Mouse (Mus musculus) mouse trophoblast stem cell (cell line): ENCODE measurements around the gene Kcnd2.
"Not testable (repeated sequence)": the region's sequence is repeated elsewhere in the genome, so short reads cannot be mapped to it uniquely, and the experiment has no call there.

Source experiments
- in situ Hi-C, 2 experiments: fragments of 300-500 bp; cut with MseI, MboI; formaldehyde crosslinking; loops; 2 replicates in 1 of 2; 3 replicates in 1 of 2; pipeline ENCODE4 v1.15.1; 2025

Kcnd2 gene

DNA sequence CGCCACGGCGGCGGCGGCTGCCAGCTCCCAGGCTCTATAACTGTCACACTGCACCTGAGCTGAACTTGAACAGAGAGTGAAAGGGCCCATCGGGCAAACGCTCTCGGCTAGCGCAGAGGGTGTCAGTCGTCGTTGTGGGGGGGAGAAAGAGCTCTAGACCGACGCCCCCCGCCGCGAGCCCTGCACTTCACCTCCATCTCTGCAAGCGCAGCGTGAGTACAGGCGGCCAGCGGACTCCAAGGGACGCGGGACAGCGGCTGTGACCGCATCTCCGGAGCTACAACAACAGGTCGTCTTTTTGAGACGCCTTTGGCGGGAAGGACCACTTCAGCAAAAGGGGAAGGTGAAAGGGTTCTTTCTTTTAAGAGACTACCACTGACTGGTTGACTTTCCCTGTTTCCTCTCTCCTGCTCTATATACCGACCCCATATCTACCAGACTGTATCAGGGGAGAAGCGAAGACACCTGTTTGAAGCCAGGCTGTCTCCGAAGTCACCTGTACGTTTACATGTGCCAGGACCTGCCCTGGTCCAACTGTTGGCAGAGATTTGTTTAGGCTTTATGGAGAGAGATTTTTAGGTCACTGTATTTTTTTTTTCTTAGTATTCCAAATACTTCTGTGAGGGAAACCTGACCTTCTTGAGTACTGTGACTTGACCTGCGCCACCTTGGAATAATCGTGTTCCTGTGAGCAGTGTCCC, at the start of gene Kcnd2:
Gene Kcnd2, plus strand, starts transcription at position 13 of the 701 bp plus-strand sequence.
- in situ Hi-C loops: no loop called here

DNA sequence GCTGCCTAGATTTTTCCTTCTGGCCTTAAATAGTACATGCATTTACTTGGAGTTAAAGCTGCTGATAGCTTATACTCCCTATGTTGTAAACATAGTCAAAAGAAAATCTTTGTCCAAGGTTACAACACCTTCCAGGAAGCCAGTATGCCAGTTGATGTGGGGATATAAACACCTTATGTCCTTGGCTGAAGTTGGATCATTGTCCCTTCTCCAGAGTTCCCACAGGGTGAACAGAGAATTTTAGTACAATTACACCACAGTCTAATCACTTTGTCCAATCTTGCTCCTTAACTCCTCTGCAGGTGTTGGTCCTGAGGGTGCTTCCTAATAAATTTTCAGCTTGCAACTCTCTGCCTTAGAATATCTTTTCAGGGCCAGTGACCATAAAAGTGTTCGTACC, 48.7 kb upstream of the Kcnd2 start:
- in situ Hi-C loops: no loop called here

DNA sequence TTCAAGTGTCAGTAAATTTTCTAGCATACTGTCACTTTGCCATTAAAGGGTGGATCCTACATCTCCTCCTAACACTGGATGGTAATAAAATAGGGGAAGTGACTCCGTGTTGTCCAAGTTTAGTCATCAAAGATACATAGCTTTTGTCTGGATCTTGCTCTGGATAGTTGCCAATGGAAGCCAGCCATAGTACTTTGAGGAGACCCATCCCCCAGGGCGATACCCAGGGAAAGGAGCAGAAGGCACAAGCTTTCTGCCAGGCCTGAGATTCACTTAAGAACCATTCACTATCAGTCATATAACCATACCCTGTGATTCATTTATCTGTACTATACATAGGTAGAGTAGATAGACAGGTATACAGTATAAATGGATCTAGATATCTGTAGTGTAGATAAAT, 20.0 kb upstream of the Kcnd2 start:
- in situ Hi-C loops: no loop called here

DNA sequence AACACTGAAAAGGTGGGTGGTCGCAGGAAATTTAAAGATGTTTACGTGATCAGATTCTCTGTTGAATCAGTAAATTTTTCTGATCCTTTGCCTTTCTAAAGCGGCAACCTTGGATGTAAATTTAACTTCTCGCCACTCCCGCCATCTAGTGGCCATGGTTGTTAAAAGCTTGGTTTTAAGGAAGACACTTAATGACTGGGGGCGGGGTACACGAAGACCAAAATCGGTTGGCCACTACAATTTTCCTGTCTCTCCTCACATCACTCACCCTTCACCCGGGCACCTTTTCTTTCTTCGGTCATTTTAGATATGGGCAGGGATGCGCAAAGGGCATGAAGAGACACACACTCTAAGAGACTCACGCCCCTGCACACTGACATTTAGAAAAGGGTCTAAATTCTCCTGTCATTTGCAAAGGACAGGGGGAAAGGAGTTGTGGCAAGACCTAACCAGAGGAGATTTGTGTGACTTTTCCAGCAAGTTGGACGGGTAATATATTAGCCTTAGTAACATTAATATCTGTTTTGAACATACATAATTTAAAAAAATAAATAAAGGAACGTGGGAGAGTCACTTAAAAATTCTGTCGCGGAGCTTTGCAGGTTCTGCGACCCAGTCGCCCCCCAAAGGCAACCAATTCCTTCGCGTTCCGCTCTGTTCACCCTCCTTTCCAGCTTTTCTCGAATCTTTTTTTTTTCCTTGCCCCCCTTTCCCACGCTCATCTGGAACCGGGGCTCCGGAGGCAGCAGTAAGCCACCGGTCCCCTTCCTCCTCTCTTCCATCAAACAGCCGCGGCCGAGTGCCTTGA, 1.2 kb upstream of the Kcnd2 start:
- in situ Hi-C loops: no loop called here

DNA sequence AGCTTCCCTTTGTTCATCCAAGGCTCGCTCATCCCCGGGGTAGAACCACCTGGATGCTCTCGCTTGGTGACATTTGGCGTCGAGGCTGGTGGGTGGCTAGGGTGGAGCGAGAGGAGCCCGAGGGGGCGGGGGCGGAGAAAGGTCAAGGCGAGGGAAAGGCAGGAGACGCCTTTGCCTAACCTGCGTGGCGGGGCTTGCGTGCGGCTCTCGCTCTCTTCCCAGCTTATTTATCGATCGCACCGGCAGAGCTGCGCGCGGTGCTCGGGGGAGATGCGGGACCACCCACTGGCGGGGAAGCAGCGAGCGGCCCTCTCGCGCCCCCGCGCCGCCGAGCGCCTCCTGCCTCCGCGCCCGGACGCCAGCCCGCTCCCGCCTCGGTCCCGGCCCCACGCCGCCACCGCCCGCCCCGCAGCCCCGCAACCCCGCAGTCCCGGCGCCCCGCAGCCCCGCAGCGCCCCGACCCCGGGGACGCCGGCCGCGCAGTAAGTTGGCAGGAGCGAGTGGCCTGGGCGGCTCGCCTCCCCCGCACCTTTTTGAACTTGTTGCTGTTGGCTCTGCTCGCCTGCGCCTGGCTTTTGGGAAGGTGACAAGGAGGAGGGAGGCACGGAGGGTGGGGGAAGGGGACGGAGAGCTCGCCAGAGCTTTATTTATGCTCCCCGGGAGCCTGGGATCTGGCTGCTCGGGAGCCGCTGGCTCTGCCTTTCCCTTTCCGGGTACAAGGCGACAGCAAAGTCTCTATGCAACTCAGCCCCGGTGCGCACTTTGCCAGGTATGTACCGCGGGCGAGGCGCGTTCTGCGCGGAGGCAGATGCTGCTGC, 421 bp upstream of the Kcnd2 start:
- in situ Hi-C loops: no loop called here

DNA sequence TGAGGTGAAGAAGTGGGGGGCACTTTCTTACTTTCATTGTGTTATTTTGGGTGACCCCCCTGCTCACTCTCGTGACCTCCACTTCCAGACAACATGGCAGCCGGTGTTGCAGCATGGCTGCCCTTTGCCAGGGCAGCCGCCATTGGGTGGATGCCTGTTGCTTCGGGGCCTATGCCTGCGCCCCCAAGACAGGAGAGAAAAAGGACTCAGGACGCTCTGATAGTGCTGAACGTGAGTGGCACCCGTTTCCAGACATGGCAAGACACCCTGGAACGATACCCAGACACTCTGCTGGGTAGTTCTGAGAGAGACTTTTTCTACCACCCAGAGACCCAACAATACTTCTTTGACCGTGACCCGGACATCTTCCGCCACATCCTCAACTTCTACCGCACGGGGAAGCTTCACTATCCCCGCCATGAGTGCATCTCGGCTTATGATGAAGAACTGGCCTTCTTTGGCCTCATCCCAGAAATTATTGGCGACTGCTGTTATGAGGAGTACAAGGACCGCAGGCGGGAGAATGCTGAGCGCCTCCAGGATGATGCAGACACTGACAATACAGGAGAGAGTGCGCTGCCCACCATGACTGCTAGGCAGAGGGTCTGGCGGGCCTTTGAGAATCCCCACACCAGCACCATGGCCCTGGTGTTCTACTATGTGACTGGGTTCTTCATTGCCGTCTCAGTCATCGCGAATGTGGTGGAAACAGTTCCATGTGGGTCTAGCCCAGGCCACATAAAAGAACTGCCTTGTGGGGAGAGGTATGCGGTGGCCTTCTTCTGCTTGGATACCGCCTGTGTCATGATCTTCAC, 1.1 kb downstream of the Kcnd2 start:
- in situ Hi-C loops: no loop called here

DNA sequence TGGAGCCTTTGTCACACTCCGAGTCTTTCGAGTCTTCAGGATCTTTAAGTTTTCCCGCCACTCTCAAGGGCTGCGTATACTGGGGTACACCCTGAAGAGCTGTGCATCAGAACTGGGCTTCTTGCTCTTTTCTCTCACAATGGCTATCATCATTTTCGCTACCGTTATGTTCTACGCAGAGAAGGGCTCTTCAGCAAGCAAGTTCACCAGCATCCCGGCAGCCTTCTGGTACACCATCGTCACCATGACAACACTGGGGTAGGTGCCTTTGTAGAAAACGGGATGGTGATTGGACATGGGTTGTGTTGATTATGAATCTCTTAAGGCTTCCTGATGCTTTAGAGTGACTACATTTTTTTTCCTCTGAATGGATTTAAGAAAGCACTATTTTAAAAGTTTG, 1.9 kb downstream of the Kcnd2 start:
- in situ Hi-C loops: no loop called here

DNA sequence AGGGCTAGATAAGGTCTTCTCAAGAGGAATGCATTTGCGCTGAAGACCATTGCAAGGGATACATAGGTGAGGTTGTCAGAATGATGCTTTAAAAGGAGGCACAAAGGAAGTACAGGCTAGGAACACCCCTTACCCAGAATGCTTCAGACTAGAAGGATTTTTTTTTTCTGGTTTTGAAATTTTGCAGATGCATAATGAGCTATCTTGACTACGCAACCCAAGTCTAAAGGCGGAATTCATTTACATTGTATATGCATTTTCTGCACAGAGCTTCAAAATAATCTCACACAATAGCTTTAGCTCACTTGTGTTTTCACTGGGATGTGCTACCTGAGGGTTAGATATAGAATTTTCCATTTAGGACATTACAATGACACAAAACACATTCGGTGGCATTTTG, 10.8 kb downstream of the Kcnd2 start:
- in situ Hi-C loops: no loop called here

DNA sequence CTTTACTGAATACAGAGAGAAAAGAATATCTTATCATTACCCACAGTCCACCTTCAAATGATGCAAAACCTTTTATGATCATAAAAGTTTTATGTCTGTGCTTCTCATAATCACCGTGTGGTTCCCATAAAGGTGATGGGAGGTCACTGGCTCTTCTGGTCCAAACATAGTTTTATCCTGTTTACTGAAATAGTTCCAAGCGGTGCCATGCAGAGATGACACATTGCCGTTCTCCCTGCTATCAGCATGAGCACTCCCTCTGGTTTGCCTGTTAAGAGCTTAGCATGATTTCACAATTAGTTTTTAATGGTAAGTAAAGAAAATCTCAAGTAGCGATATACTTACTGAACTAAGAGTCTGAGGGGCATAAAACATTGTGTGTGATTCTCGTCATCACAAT, 43.7 kb downstream of the Kcnd2 start:
- in situ Hi-C loops: no loop called here

DNA sequence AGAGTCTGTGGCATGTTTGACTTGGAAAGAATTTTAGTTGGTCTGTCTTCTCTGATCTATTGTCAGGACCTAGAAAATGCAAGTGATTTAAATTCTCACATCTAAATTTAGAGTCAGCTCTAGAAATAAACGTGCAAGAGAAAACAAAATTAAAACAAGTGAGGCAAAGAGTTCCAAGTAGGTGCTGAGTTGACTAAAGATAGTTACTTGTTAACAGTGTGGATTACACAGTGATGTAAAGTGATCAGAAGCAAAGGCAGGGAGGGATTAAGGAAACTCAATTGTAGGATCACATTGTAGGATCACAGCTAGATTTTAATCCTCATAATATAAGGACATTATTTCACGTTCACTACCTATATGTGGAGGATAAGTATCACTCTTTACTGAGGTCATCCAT, 52.6 kb downstream of the Kcnd2 start:
- in situ Hi-C loops: no loop called here

DNA sequence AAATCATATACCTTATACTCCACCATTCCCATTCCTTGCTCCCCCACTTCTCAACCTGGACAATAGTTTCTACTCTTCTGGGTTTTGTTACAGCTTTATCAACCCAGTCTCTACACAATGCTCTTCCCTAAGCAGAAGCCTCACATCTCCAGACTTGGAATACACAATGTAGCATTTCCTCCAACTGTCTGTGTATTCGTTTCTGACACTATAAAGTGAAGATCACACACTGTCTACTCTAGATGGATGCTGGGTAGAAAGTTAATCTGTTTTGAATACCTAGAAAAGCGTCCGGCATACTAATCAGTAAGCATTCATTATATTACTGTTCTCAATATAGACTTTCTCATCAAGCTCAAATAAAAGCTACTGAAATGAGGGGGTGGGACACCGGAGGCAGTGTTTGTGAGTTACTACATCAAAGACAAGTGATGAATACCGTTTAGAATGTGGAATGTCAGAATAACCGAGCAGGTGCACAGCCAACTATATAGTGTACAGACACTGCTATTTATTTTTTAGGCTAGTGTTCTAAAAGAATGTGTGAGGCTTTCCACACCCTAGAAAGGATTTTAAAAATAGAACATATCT, 62.1 kb downstream of the Kcnd2 start:
- in situ Hi-C loops: no loop called here

DNA sequence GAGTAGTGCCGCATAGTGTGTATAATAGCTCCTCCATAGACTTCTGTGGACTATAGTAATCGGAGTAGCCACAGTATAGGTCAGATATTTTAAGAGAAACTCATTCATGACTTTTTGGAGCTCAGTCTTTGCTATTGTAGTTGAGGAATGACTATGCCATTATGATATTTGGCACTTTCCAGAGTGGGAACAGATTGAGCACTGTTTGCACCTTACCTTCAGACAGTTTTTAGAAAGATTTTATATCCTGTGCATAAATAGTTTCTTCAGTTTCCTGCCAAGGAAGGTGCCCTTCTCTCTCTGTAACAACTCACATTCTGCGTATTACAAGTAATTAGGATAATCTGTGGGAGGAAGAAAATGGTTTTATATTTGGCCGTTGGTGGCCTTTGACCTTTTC, 89.6 kb downstream of the Kcnd2 start:
- in situ Hi-C loops: no loop called here

DNA sequence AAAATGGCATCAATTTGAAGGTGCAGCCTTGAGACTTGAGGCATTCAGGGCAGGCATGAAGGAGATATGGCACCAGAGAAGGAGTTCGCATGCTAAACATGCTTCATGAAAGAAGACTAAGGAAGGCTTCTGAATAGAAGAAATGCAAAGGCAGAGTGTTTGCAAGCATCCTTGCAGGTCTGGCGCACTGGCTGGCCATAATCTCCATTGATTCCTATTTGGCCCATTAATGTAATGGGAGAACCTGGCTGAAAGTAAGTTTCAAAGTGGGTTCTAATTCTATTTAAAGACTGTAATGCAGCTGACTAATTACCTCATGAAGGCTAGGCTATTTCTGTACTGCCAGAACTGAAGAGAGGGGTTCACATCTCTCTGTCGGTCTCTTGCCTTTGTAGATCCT, 94.9 kb downstream of the Kcnd2 start:
- in situ Hi-C loops: no loop called here

DNA sequence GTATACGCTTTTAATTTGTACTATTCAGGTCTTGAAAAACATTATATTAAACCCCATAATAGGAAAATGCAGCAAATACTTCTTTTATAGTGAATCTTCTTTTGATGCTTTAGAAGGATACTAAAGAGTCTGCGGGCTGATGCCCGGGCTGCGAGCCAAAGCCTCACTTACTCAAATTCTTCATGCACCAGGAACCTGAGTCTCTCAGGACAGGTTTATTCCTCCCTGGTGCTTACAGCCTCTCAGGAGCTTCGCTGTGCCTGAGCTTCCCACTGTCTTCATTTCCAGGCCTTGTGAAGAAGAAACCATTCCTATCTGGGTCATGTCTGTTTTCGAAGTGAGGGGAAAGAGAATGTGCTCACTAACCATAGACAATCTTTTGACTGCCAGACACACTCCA, 106.1 kb downstream of the Kcnd2 start:
- in situ Hi-C loops: no loop called here

DNA sequence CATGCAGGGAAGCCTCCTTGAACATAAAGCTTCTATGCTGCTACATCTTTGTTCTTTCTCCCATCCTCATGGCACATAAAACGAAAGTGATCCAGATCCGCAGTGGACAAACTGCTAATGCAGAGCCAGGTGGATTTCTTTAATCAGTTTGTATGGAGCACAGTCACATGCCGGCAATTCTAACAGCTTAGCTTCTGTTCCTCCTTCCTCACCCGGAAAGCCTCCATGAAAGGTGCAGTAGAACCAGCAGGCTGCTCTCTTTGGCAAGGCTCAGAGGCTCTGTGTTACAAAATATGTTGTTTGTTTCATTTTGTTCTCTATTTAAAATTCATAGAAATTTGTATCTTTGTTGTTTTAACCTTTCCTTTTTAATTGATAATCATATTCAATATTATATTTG, 106.9 kb downstream of the Kcnd2 start:
- in situ Hi-C loops: no loop called here

DNA sequence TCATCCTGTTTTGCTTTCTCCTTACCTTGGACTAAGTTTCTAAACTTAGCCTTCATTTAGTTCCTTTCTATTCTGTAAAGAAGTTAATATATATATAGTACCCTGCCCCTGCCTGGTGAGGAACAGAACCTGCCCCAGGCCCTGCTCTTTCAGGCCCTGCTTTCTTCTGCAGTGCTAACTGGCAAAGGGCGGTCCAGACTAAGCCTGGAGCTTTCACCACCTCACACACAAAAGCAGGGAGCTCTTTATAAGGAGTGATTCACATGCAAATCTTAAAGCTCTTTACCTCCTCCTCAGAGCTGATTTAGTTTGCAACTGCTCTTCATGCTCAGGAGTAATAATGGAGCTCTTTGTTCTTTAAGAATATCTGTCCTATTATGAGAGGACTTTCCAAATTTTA, 109.9 kb downstream of the Kcnd2 start:
- in situ Hi-C loops: no loop called here

DNA sequence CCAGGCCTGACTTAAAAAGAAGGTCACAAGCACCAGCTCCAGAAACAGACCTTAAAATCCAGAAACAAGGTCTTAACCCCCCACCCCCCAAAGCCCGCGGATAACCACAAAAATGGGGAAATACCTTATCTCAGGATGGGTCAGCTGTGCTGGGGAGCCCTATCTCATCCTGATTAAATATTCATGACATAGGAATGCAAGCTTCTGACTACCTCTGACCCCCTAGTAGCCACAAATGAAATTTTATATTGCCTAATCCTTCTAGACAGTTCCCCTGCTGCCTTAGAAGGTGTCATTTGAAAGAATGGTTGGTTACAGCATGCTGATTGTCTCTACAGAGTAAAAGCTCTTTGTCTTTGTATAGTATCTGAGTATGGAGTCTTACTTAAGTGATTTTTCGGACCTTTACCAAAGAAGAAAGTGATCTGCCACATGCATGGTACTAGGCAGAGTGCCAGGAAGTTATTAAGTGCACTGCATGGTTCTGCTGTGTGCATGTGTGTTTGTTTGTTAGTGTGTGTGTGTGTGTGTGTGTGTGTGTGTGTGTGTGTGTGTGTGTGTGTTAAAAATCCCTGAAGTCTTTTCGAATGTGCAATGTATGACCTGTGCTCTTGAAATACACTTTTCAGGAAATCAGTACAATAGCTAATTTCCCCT, 111.9 kb downstream of the Kcnd2 start:
- in situ Hi-C loops: no loop called here

DNA sequence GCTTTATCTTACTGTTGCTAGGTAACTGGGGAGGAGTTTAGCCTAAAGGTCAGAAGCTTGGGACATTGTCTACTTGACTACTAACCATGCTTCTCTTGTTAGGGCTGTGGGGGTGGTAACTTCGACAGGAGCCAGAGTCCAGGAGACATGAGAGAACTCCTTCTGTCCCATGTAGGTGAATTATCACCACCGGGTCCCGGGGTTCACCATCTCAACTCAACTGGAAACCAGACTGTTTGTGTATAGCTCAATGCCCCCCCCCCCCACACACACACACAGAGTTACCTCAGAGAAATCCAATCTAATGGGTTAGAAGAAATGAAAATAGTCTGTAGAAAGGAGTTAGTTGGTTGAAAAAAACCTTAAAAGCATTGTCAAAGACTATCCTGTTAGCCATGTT, 170.0 kb downstream of the Kcnd2 start:
- in situ Hi-C loops: not testable (repeated sequence)

DNA sequence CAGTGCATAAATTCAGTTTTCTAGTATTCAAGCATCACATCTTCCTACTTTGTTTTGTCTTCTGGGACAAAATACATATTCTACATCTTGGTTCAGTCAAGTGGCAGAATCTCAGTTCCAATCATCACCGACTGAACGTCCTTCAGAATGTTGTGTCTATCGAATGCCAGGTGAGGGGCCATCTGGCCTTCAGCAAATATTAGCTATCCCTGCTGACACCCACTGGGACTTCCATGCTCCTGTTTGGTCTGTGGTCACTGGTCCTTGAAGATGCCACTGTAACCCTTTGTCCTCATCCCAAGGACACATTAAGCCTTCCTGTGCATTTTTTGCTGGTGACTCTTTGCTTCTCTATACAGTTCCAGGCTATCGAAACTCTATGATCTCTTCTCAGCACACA, 176.5 kb downstream of the Kcnd2 start:
- in situ Hi-C loops: no loop called here

DNA sequence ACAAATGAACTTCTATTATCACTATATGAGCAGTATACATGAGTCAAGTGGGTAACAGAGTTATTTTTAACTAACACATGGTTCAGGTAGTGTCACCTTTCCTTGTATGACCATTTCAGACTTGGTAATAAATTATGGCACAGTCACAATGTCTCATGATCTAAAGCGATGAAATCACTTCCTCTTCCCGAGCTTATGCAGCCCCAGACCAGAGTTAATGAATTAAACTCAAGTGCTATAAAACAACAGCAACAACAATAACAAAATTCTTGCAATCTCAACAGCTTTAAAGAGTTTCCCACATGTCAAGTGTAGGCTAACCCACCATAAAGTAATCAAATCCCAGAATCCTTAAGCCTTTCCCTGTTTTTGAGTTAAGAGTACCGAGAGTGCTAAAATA, 198.4 kb downstream of the Kcnd2 start:
- in situ Hi-C loops: no loop called here

DNA sequence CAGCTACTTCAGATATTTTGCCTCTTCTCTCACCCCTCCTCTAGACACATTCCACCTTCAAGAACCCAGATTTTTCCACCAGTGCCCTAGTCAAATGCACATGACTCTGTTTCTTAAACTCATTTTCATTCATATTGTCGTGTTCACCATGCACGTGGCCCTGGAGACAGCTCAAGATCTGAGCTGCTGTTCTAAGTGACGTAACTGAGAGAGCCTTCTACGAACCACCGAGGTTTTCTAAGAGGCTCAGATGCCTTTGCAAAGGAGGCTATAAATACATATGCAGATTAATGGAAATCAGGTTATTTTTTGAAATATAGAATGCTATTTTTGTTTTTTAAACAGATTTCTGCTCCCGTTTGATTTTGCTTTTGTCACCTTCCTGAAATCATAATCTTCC, 202.9 kb downstream of the Kcnd2 start:
- in situ Hi-C loops: no loop called here
